Mouse (Mus musculus) spleen, postnatal 14 days (tissue): ENCODE data around the gene Sirt7.

ENCODE experiments used
- DNase-seq, 2 experiments: peaks; one replicate each; pipeline ENCODE4 v3.0.0; 2021 to 2022; ENCODE audit warnings: low spot score in 2 of 2

The Sirt7 gene

GRCm38 (mm10) chr11:120617519-120618112 is 7.4 kb downstream of the Sirt7 start, which contains the start of gene Pcyt2:
Pcyt2 (minus strand) TSS chr11:120617936.
- peak; percentile 91 to 94 for DNase-seq

GRCm38 (mm10) chr11:120616617-120617294 is 8.3 kb downstream of the Sirt7 start:
- no peak for DNase-seq

GRCm38 (mm10) chr11:120615606-120616203 is 9.3 kb downstream of the Sirt7 start:
- no peak for DNase-seq

- no peak for DNase-seq
Measured at GRCm38 (mm10) chr11:120615167-120615566, 9.9 kb downstream of the Sirt7 start.

GRCm38 (mm10) chr11:120613976-120614375 is 11.1 kb downstream of the Sirt7 start:
- no peak for DNase-seq

- no peak for DNase-seq
Measured at GRCm38 (mm10) chr11:120613481-120613972, 11.5 kb downstream of the Sirt7 start.

GRCm38 (mm10) chr11:120612763-120613162 is 12.3 kb downstream of the Sirt7 start:
- peak; percentile 57 to 78 for DNase-seq

GRCm38 (mm10) chr11:120610477-120611046 is 14.5 kb downstream of the Sirt7 start:
- no peak for DNase-seq

- DNase-seq: no peak
Measured at GRCm38 (mm10) chr11:120609250-120609649, 15.8 kb downstream of the Sirt7 start.

- no peak for DNase-seq
Measured at GRCm38 (mm10) chr11:120608241-120609034, 16.6 kb downstream of the Sirt7 start, which contains the start of gene Npb. Npb (plus strand) TSS chr11:120608477.

- DNase-seq: no peak
Measured at GRCm38 (mm10) chr11:120606764-120607163, 18.3 kb downstream of the Sirt7 start.

GRCm38 (mm10) chr11:120605667-120606066 is 19.4 kb downstream of the Sirt7 start:
- DNase-seq: no peak

GRCm38 (mm10) chr11:120603545-120603944 is 21.5 kb downstream of the Sirt7 start:
- no peak for DNase-seq

- no peak for DNase-seq
Measured at GRCm38 (mm10) chr11:120600716-120601115, 24.3 kb downstream of the Sirt7 start.

GRCm38 (mm10) chr11:120598990-120599549 is 26.0 kb downstream of the Sirt7 start:
- no peak for DNase-seq

- peak; percentile 88 to 93 for DNase-seq
Measured at GRCm38 (mm10) chr11:120598283-120598989, 26.6 kb downstream of the Sirt7 start, which contains the start of the genes Alyref and Anapc11. Alyref (minus strand) TSS chr11:120598365. Anapc11 (plus strand) TSS chr11:120598421.

- DNase-seq: no peak
Measured at GRCm38 (mm10) chr11:120597240-120598235, 27.5 kb downstream of the Sirt7 start.

- DNase-seq: no peak
Measured at GRCm38 (mm10) chr11:120588531-120588930, 36.5 kb downstream of the Sirt7 start.

GRCm38 (mm10) chr11:120583937-120584336 is 41.1 kb downstream of the Sirt7 start:
- DNase-seq: no peak
